Mouse (Mus musculus) embryonic facial prominence, embryonic 13.5 days (tissue): ENCODE data around the gene Gm11034. TPM values are rescaled to one million over a fixed set of nuclear protein-coding genes. Genes with fewer than 3 reads are reported as not detected.

ENCODE experiments used
- ATAC-seq: fragments of 200-750 bp; cut with Nextera tagmentation; 2 replicates; pipeline ENCODE4 v1.8.0; 2017; ENCODE audit warnings: low read depth; ENCODE audit not compliant: insufficient number of reproducible peaks, insufficient read depth, low FRiP score, low TSS enrichment
- H3K27ac ChIP-seq: fragments of 300-500 bp; sonication (generic); 2 replicates; pipeline ENCODE4 v1.5.1; 2015; ENCODE audit warnings: moderate library complexity, mild to moderate bottlenecking, inconsistent platforms
- H3K27me3 ChIP-seq: fragments of 300-500 bp; sonication (generic); 2 replicates; pipeline ENCODE4 v1.6.1; 2015; ENCODE audit warnings: mild to moderate bottlenecking, inconsistent platforms
- H3K36me3 ChIP-seq: fragments of 300-500 bp; sonication (generic); 2 replicates; pipeline ENCODE4 v1.6.1; 2015; ENCODE audit warnings: mild to moderate bottlenecking, inconsistent platforms
- H3K4me1 ChIP-seq: fragments of 300-500 bp; sonication (generic); 2 replicates; pipeline ENCODE4 v1.6.1; 2015; ENCODE audit warnings: inconsistent platforms
- H3K4me2 ChIP-seq: fragments of 300-500 bp; sonication (generic); 2 replicates; pipeline ENCODE4 v1.6.1; 2015; ENCODE audit warnings: moderate library complexity, mild to moderate bottlenecking, inconsistent platforms
- H3K4me3 ChIP-seq: fragments of 300-500 bp; sonication (generic); 2 replicates; pipeline ENCODE4 v1.5.1; 2015; ENCODE audit warnings: mild to moderate bottlenecking, inconsistent platforms
- H3K9ac ChIP-seq: fragments of 300-500 bp; sonication (generic); 2 replicates; pipeline ENCODE4 v1.6.1; 2015; ENCODE audit warnings: mild to moderate bottlenecking, inconsistent platforms
- H3K9me3 ChIP-seq: fragments of 300-500 bp; sonication (generic); 2 replicates; pipeline ENCODE4 v1.6.1; 2016; ENCODE audit warnings: inconsistent platforms
- WGBS: fragments of 180-500 bp; shearing (Covaris S2); methylation state at CpG from one replicate; pipeline ENCODE4 v1.1.7; 2015; ENCODE audit warnings: mixed read lengths; 5-methylcytosine and 5-hydroxymethylcytosine counted together
- polyA plus RNA-seq: library from polyadenylated mRNA; unstranded; fragments of >200 nt; fragmentation: Nextera tagmentation; extraction: Ambion mirVana; gene quantifications from 2 replicates; pipeline ENCODE4 v1.2.1, GENCODE M21; 2015

The Gm11034 gene
- polyA plus RNA-seq, 1 experiment from 2014 or later = not detected

DNA sequence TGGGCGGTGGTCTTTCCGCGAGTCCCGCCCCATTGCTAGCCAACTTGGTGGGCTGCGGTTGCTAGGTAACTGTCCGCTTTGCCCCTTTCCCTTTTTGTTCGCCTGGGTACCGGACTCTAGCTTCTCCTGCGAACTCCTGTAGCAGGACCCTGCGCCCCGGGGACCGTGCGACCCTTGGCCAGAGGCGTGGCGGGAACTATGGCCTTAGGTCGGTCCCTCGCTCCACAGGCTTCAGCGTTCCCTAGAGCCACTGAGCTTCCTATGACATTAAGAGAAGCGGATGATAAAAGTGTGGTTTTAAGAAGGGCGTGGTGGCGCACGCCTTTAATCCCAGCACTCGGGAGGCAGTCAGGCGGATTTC, 26.9 kb upstream of the Gm11034 start:
- Histone ChIP-seq H3K27ac (peak overlapping the region; percentile 95), H3K27me3 (no peaks in the 10 kb centered on the region), H3K4me3 (peak overlapping the region; percentile 73), H3K9me3 (no peaks in the 10 kb centered on the region), H3K9ac (peak overlapping the region; percentile 74), H3K4me1 (peaks cover 10% of the 10 kb centered on the region), H3K36me3 (peaks cover 10% of the 10 kb centered on the region; the same call in 1 of the 2 replicates), H3K4me2 (peak overlapping the region; percentile 70)
- ATAC-seq = no peak; the same call in 1 of the 2 replicates
- 2% methylated on average over 24 of the region's 24 CpGs for WGBS

DNA sequence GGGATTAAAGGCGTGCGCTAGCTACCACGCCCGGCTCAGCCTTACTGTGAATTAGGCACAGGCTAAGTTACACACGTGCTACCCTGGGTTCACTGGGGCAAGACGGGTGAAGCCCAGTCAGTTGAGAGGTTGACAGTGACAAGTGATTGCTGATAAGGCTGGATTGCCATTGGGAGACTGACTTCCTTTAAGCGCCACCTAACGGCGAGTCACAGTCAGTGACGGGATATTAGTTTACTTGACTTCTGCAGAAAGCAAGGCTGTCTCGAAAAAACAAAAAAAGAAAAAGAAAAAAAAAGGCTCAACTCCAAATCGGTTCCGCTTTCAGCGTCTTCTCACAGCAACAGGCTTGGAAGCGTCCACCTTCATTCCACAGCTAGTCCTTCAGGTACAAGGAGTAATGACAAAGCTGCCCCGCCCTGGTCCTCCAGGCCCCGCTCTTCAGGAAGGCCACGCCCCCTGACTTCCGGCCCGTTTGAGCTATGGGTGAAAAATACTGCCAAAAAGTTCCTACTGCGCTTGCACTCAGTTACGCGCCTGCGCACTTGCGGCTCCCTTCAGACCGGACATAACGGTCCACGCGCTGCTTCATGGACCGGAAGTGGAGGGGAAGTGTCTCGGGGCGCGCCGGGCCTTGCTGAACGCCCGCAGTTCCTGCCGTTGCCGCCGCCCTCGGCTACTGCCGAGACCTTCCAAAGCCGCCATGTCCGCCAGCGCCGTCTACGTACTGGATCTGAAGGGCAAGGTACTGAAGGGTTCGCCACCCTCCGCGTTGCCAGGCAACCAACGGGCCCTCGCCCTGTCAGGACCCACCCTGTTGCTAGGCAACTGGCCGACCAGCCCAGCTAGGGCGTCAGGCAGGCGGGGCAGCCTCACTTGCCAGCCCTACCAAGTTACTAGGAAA, 26.3 kb upstream of the Gm11034 start, which contains the start of gene Ap1m1:
Gene Ap1m1, plus strand, starts transcription at position 520 of the 904 bp plus-strand sequence.
- ATAC-seq = peak; percentile 96
- Histone ChIP-seq H3K36me3 (peaks cover 10% of the 10 kb centered on the region; the same call in 1 of the 2 replicates), H3K9ac (peak within 1 kb of the TSS; percentile 74), H3K27ac (peak within 1 kb of the TSS; percentile 95), H3K4me2 (peak within 1 kb of the TSS; percentile 70), H3K27me3 (no peaks in the 10 kb centered on the region), H3K9me3 (no peaks in the 10 kb centered on the region), H3K4me3 (peak within 1 kb of the TSS; percentile 73), H3K4me1 (peaks cover 10% of the 10 kb centered on the region)
- WGBS = 1% methylated on average over 54 of the region's 54 CpGs

- Histone ChIP-seq H3K9me3 (no peaks in the 10 kb centered on the region), H3K4me3 (no peak overlapping the region), H3K4me1 (peaks cover 13% of the 10 kb centered on the region), H3K27ac (no peak overlapping the region), H3K9ac (no peak overlapping the region), H3K36me3 (peaks cover 34% of the 10 kb centered on the region), H3K27me3 (no peaks in the 10 kb centered on the region), H3K4me2 (no peak overlapping the region)
- 91% methylated on average over 5 of the region's 5 CpGs for WGBS
- ATAC-seq = no peak
Observed at GRCm38 (mm10) chr8:72222656-72223055, 9.2 kb upstream of the Gm11034 start.

DNA sequence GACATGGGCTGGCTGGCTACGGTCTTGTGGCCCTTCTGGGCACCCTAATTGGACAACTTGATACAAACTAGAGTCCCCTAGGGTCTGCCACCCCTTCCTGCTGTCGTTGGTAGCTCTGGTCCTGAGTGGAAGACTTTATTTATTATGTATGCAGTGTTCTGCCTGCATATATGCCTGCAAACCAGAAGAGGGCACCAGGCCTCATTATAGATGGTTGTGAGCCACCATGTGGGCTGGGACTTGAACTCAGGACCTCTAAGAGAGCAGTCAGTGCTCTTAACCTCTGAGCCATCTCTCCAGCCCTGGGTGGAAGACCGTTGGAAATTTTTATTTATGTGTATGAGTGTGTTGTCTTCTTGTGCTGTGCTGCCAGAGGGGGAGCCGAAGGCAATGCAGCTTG, 7.3 kb upstream of the Gm11034 start:
- 87% methylated on average over 4 of the region's 4 CpGs for WGBS
- H3K4me3 ChIP-seq = peak overlapping the region; percentile 86
- peaks cover 13% of the 10 kb centered on the region for H3K4me1 ChIP-seq
- 0 out of 2 replicates have a peak, but pooled peaks have one; percentile 4 for ATAC-seq
- H3K27me3 ChIP-seq = no peaks in the 10 kb centered on the region
- H3K36me3 ChIP-seq = peaks cover 34% of the 10 kb centered on the region
- no peak overlapping the region for H3K27ac ChIP-seq
- H3K4me2 ChIP-seq = peak overlapping the region; percentile 77
- H3K9ac ChIP-seq = no peak overlapping the region
- H3K9me3 ChIP-seq = no peaks in the 10 kb centered on the region

- Histone ChIP-seq H3K27ac (peak within 1 kb of the TSS; percentile 74), H3K4me1 (peaks cover 13% of the 10 kb centered on the region), H3K36me3 (peaks cover 34% of the 10 kb centered on the region), H3K4me2 (peak within 1 kb of the TSS; percentile 77), H3K9me3 (no peaks in the 10 kb centered on the region), H3K4me3 (peak within 1 kb of the TSS; percentile 86), H3K27me3 (peaks cover 5% of the 10 kb centered on the region; the same call in 1 of the 2 replicates), H3K9ac (peak within 1 kb of the TSS; percentile 86)
- 19% methylated on average over 39 of the region's 39 CpGs for WGBS
- ATAC-seq = peak; percentile 93
Observed at GRCm38 (mm10) chr8:72219541-72220363, 6.3 kb upstream of the Gm11034 start, which contains the start of gene Fam32a. Fam32a (plus strand) TSS chr8:72219730.

DNA sequence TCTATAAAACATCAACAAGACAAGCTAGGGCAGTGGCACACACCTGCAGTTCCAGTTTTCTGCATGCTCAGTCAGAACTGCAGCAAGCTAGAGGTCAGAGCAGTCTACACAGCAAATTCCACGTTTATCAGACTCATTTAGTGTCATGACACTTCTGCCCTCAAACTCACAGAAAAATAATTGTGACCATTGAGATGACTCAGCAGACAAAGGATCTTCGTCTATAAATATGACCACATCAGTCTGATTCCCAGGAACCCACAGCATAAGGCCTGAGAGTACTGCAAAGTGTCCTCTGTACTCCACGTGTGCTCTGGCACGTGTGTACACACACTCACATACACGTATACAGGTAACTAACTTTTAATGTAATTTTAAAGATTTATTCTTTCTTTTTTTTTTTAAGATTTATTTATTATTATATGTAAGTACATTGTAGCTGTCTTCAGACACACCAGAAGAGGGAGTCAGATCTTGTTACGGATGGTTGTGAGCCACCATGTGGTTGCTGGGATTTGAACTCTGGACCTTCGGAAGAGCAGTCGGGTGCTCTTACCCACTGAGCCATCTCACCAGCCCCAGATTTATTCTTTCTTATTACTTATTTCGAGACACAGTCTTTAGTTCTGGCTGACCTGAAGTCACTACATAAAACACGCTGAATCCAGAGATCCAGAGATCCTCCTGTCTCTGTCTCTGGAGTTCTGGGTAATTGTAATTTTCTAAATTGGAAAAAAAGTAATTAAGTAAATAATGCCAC, 5.5 kb upstream of the Gm11034 start:
- Histone ChIP-seq H3K4me2 (peak overlapping the region; percentile 77), H3K27ac (no peak overlapping the region), H3K36me3 (peaks cover 32% of the 10 kb centered on the region), H3K4me1 (peaks cover 13% of the 10 kb centered on the region), H3K9me3 (no peaks in the 10 kb centered on the region), H3K4me3 (peak overlapping the region; percentile 86), H3K27me3 (peaks cover 5% of the 10 kb centered on the region; the same call in 1 of the 2 replicates), H3K9ac (no peak overlapping the region)
- ATAC-seq = no peak
- 81% methylated on average over 10 of the region's 10 CpGs for WGBS

DNA sequence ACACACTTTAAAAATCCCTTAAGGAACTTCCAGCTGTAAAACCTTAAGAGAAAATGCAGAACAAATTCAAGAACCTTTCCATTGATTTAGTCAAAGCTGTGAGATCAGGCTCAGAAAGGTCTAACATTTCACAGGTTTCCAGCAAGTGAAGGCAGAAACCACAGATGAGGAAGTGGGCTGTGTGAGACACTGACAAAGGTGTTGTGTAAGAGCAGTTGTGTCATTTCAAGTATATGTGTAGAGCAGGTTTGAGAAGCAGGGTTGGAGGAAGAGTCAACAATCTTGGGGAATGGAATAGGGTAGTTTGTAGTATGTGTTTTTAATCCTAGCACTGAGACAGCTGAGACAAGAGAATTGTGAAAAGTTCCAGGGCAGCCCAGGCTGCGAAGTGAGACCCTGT, 2.4 kb upstream of the Gm11034 start:
- H3K4me3 ChIP-seq = no peak overlapping the region
- 0 out of 2 replicates have a peak, but pooled peaks cover under 1% of the 10 kb centered on the region for H3K36me3 ChIP-seq
- 48% methylated on average over 1 of the region's 1 CpGs for WGBS
- peaks cover 8% of the 10 kb centered on the region for H3K4me1 ChIP-seq
- H3K4me2 ChIP-seq = no peak overlapping the region
- no peak overlapping the region for H3K27ac ChIP-seq
- H3K9me3 ChIP-seq = no peaks in the 10 kb centered on the region
- H3K27me3 ChIP-seq = peaks cover 5% of the 10 kb centered on the region; the same call in 1 of the 2 replicates
- H3K9ac ChIP-seq = no peak overlapping the region
- no peak for ATAC-seq

DNA sequence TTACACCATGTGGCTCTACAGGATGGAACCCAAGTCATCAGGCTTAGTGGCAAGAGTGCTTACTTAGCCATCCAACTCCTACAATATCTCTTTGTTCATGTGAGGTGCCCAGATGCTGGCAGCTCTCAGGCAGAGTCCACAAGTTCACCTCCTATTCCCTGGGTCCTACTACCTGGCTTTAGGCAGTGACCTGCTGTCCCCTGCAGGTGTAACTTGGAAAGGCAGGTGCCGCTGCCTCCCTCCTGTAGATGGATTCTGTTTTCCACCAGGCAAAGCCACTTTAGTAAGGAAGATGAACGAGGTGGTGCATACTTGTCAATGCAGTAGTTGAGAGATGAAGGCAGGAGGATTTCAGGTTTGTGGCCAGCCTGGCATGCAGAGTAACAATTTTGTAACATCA, 1.6 kb upstream of the Gm11034 start:
- 41% methylated on average over 2 of the region's 2 CpGs for WGBS
- Histone ChIP-seq H3K4me2 (no peak overlapping the region), H3K4me1 (no peaks in the 10 kb centered on the region), H3K9ac (no peak overlapping the region), H3K27me3 (peaks cover 5% of the 10 kb centered on the region; the same call in 1 of the 2 replicates), H3K4me3 (no peak overlapping the region), H3K27ac (no peak overlapping the region), H3K9me3 (no peaks in the 10 kb centered on the region), H3K36me3 (no peaks in the 10 kb centered on the region)
- ATAC-seq = no peak

DNA sequence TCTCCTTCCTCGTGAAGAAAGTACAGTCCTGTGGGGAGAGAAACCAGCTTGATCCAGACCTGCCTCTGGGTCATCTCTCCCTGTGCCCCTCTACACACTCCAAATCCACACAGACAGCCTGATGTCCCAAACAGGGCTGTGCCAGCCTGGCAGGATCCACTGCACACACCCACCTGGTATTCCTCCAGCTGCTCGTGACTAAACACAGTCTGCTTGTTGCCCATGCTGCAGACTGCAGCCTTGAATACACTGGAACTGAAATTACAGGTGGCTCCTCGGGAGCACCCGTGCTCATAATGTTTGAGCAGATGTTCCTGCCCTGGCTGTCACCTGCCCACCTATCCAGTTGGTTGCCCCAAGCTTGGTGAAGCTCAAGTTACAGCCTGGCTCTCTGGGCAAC, 685 bp downstream of the Gm11034 start, which contains the start of gene Cib3:
Gene Cib3, minus strand, starts transcription at position 87 of the 400 bp plus-strand sequence.
- no peak for ATAC-seq
- H3K4me1 ChIP-seq = no peaks in the 10 kb centered on the region
- H3K36me3 ChIP-seq = no peaks in the 10 kb centered on the region
- no peak within 1 kb of the TSS for H3K9ac ChIP-seq
- H3K4me2 ChIP-seq = no peak within 1 kb of the TSS
- no peaks in the 10 kb centered on the region for H3K9me3 ChIP-seq
- H3K4me3 ChIP-seq = no peak within 1 kb of the TSS
- WGBS = 52% methylated on average over 4 of the region's 4 CpGs
- peaks cover 5% of the 10 kb centered on the region; the same call in 1 of the 2 replicates for H3K27me3 ChIP-seq
- no peak within 1 kb of the TSS for H3K27ac ChIP-seq

- H3K4me2 ChIP-seq = no peak overlapping the region
- WGBS = 77% methylated on average over 1 of the region's 1 CpGs
- no peak for ATAC-seq
Observed at GRCm38 (mm10) chr8:72211846-72212245, 1.6 kb downstream of the Gm11034 start.

More at GRCm38 (mm10) chr8:72211846-72212245, 1.6 kb downstream of the Gm11034 start:
- Histone ChIP-seq H3K4me3 (no peak overlapping the region), H3K36me3 (no peaks in the 10 kb centered on the region), H3K27me3 (peaks cover 5% of the 10 kb centered on the region; the same call in 1 of the 2 replicates), H3K9ac (no peak overlapping the region), H3K4me1 (no peaks in the 10 kb centered on the region), H3K27ac (no peak overlapping the region), H3K9me3 (no peaks in the 10 kb centered on the region)
